Mouse (Mus musculus) heart, adult 2 months (tissue): ENCODE measurements around the gene Krtap13. TPM values are rescaled to one million over a fixed set of nuclear protein-coding genes. Genes with fewer than 3 reads are reported as not detected.

Experiments used
- DNase-seq, 2 experiments: peaks; one replicate each; pipeline ENCODE4 v3.0.0; 2021
- H3K27ac ChIP-seq: fragments of 200-600 bp; 2 replicates; pipeline ENCODE4 v1.8.1; 2022
- H3K27me3 ChIP-seq: fragments of 200-500 bp; 2 replicates; pipeline ENCODE4 v1.6.1; 2012; ENCODE audit warnings: mild to moderate bottlenecking, low read length, inconsistent platforms, mixed read lengths; ENCODE audit not compliant: control insufficient read depth, insufficient read depth
- H3K36me3 ChIP-seq: fragments of 200-500 bp; 2 replicates; pipeline ENCODE4 v1.6.1; 2012; ENCODE audit warnings: low read length, inconsistent platforms; ENCODE audit not compliant: control insufficient read depth, insufficient read depth
- H3K4me1 ChIP-seq: fragments of 200-500 bp; 2 replicates; pipeline ENCODE4 v1.6.1; 2011; ENCODE audit warnings: low read length; ENCODE audit not compliant: control insufficient read depth, insufficient read depth
- H3K4me3 ChIP-seq: fragments of 200-600 bp; 2 replicates; pipeline ENCODE4 v1.8.1; 2022
- H3K79me2 ChIP-seq: fragments of 200-500 bp; replicated peaks from 2 replicates; pipeline ENCODE4 v1.6.1; 2012; ENCODE audit warnings: mild to moderate bottlenecking, inconsistent platforms, low read length, moderate library complexity, mixed read lengths; ENCODE audit not compliant: control insufficient read depth, insufficient read depth
- H3K9ac ChIP-seq: fragments of 200-500 bp; 2 replicates; pipeline ENCODE4 v1.6.1; 2012; ENCODE audit warnings: low read depth, mild to moderate bottlenecking, control low read depth, inconsistent platforms, low read length, mixed read lengths
- CTCF ChIP-seq: fragments of 200-600 bp; IDR thresholded peaks from 2 replicates; pipeline ENCODE4 v1.8.1; 2022; ENCODE audit warnings: antibody characterized with exemption, mild to moderate bottlenecking, moderate library complexity
- EP300 ChIP-seq: fragments of 200-500 bp; IDR thresholded peaks from 2 replicates; pipeline ENCODE4 v1.6.1; 2011; ENCODE audit warnings: low read depth, low read length, control low read depth; ENCODE audit not compliant: insufficient read depth
- POLR2A ChIP-seq: fragments of 200-500 bp; IDR thresholded peaks from 2 replicates; pipeline ENCODE4 v1.6.1; 2011; ENCODE audit warnings: mild to moderate bottlenecking, low read depth, low read length, control low read depth; ENCODE audit not compliant: insufficient read depth
- WGBS: fragments of 180-500 bp; shearing (Covaris S2); methylation state at CpG from one replicate; pipeline ENCODE4 v1.1.7; 2018; 5-methylcytosine and 5-hydroxymethylcytosine counted together
- intact Hi-C: fragments of 180-260 bp; cut with DNase I; formaldehyde crosslinking; loops from one replicate; pipeline ENCODE4 v1.15.1; 2025
- polyA plus RNA-seq: library from polyadenylated mRNA; depleted of rRNA; stranded (reverse); fragments of >200 nt; gene quantifications from 2 replicates; pipeline ENCODE4 v1.2.3, GENCODE M21; 2012
- total RNA-seq, 2 experiments: library from RNA; stranded (reverse); gene quantifications; 2 replicates each; pipeline ENCODE4 v1.2.3; 2021

Krtap13 gene
- total and polyA plus RNA-seq, 3 experiments: not detected

- Histone ChIP-seq H3K4me3 (no peak overlapping the region), H3K4me1 (no peaks in the 10 kb centered on the region), H3K79me2 (no peaks in the 10 kb centered on the region), H3K36me3 (no peaks in the 10 kb centered on the region), H3K9ac (no peak overlapping the region), H3K27ac (no peak overlapping the region), H3K27me3 (no peaks in the 10 kb centered on the region)
- DNase-seq: no peak
- no peak for TF ChIP-seq POLR2A
- TF ChIP-seq EP300: no peak
- no peak for TF ChIP-seq CTCF
- intact Hi-C loops: no loop called here
- WGBS: 41% methylated on average over 4 of the region's 4 CpGs
Measured at GRCm38 (mm10) chr16:88744750-88745340, 6.6 kb downstream of the Krtap13 start.

- H3K36me3 ChIP-seq: no peaks in the 10 kb centered on the region
- H3K27me3 ChIP-seq: no peaks in the 10 kb centered on the region
- no peaks in the 10 kb centered on the region for H3K4me1 ChIP-seq
- no peak for DNase-seq
- no peak for TF ChIP-seq CTCF
- TF ChIP-seq POLR2A: no peak
- no peak for TF ChIP-seq EP300
- H3K9ac ChIP-seq: no peak overlapping the region
- no peaks in the 10 kb centered on the region for H3K79me2 ChIP-seq
- 33% methylated on average over 2 of the region's 2 CpGs for WGBS
- intact Hi-C loops: no loop called here
- H3K4me3 ChIP-seq: no peak overlapping the region
- H3K27ac ChIP-seq: no peak overlapping the region
Measured at GRCm38 (mm10) chr16:88735391-88735790, 16.0 kb downstream of the Krtap13 start.

DNA sequence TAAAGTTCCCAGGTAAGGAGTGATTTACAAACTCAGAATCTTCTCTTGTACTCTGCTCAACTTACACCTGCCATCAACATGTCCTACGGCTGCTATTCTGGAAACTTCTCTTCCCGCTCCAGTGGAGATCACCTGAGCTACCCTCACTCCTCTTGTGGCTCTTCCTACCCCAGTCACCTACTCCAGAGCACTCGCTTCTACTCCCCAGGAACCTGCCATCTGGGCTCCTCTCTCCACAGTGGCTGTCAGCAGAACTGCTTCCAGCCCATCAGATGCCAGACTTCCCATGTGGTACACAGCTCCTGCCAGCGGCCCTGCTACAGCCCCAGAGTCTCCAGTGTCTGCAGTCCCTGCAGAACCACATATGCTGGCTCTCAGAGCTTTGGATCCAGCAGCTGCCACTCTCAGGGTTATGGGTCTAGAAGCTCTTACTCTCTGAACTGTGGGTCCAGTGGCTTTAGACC lies 22.6 kb downstream of the Krtap13 start, which contains the start of gene Krtap13-1:
TSS of gene Krtap13-1 (plus strand) at position 51 of the 464 bp plus-strand sequence.
- intact Hi-C loops: no loop called here
- 79% methylated on average over 4 of the region's 4 CpGs for WGBS
- H3K27me3 ChIP-seq: no peaks in the 10 kb centered on the region
- TF ChIP-seq POLR2A: no peak
- no peak for TF ChIP-seq EP300
- TF ChIP-seq CTCF: no peak
- H3K27ac ChIP-seq: no peak within 1 kb of the TSS
- no peaks in the 10 kb centered on the region for H3K36me3 ChIP-seq
- DNase-seq: no peak
- no peak within 1 kb of the TSS for H3K4me3 ChIP-seq
- no peaks in the 10 kb centered on the region for H3K4me1 ChIP-seq
- no peak within 1 kb of the TSS for H3K9ac ChIP-seq
- no peaks in the 10 kb centered on the region for H3K79me2 ChIP-seq

DNA sequence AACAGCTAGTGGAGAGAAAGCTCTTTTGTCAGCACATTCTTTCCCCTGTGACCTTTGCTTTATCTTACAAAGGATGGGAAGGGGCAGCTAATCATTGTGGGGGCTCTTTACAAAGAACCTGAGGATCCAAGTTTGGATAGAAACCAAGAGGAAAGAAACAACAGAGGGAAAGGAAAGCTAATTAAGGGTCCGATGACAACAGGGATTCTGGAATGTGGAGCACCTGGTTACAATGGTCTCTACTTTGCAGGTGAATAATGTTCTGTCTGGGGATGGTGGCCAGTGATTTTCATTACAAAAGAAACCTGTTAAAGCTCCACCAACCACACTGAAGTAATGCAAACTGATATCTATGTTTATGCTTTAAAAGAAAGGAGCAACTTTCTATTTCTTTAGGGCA lies 31.4 kb downstream of the Krtap13 start:
- DNase-seq: no peak
- no peak overlapping the region for H3K27ac ChIP-seq
- intact Hi-C loops: no loop called here
- H3K27me3 ChIP-seq: no peaks in the 10 kb centered on the region
- no peaks in the 10 kb centered on the region for H3K36me3 ChIP-seq
- no peak overlapping the region for H3K9ac ChIP-seq
- TF ChIP-seq CTCF (no peak), EP300 (no peak), POLR2A (no peak)
- WGBS: 46% methylated on average over 1 of the region's 1 CpGs
- no peaks in the 10 kb centered on the region for H3K4me1 ChIP-seq
- no peaks in the 10 kb centered on the region for H3K79me2 ChIP-seq
- H3K4me3 ChIP-seq: no peak overlapping the region

- intact Hi-C loops: no loop called here
- Histone ChIP-seq H3K27ac (no peak overlapping the region), H3K4me3 (no peak overlapping the region), H3K9ac (no peak overlapping the region), H3K27me3 (no peaks in the 10 kb centered on the region), H3K36me3 (no peaks in the 10 kb centered on the region), H3K4me1 (no peaks in the 10 kb centered on the region), H3K79me2 (no peaks in the 10 kb centered on the region)
- DNase-seq: no peak
- TF ChIP-seq EP300 (no peak), POLR2A (no peak), CTCF (no peak)
Measured at GRCm38 (mm10) chr16:88716549-88716948, 34.9 kb downstream of the Krtap13 start.

DNA sequence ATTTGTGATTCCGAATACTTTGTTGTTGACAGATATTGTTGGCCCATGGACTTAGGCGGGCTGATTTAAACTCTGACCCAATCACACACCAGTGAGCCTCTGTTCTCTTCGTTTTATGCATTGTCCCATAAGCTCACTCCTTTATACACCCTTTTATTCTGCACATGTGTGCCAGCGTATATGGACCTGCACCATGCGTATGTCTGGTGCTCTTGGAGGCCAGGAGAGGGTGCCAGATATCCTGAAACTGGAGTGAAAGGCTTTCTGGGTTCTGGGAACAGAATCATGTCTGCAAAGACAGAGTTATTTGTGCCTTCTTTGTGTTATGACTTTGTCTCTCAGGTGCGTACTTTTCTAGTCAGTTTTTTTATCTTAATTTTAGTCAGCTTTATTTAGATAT lies 40.2 kb downstream of the Krtap13 start:
- Histone ChIP-seq H3K27me3 (no peaks in the 10 kb centered on the region), H3K27ac (no peak overlapping the region), H3K4me3 (no peak overlapping the region), H3K36me3 (no peaks in the 10 kb centered on the region), H3K4me1 (no peaks in the 10 kb centered on the region), H3K9ac (no peak overlapping the region), H3K79me2 (no peaks in the 10 kb centered on the region)
- TF ChIP-seq CTCF (no peak), POLR2A (no peak), EP300 (no peak)
- intact Hi-C loops: no loop called here
- DNase-seq: no peak
- WGBS: 86% methylated on average over 6 of the region's 6 CpGs
